Mouse (Mus musculus): ENCODE results near the gene Mapkap1.

- TF ChIP-seq CHD1 (IDR thresholded peaks at IDR 0.05; ENCODE audit: low read depth, low read length) (no peak), MAFK (IDR thresholded peaks at IDR 0.05; ENCODE audit: insufficient replicate concordance, low read length) (no peak), CTCF (conservative IDR thresholded peaks at IDR 0.05 in 1 of 2, IDR thresholded peaks at IDR 0.05 in 1 of 2; ENCODE audit: low read depth in 2 of 2, low read length in 2 of 2) (no peak), E2F4 (IDR thresholded peaks at IDR 0.05; ENCODE audit: insufficient replicate concordance, low read depth, low read length) (no peak), UBTF (IDR thresholded peaks at IDR 0.05; ENCODE audit: low read depth, low read length) (no peak), TCF12 (IDR thresholded peaks at IDR 0.05; ENCODE audit: low read depth, low read length) (no peak), POLR2A (IDR thresholded peaks at IDR 0.05; ENCODE audit: low read depth, low read length) (no peak), SMC3 (IDR thresholded peaks at IDR 0.05; ENCODE audit: low read depth, low read length) (no peak)
Observed at GRCm38 (mm10) chr2:34635249-34636165, 228.9 kb downstream of the Mapkap1 start.

Measured in CH12.LX (cell line).